Mouse (Mus musculus): ENCODE measurements around the gene Fibin.

Fibin gene

DNA sequence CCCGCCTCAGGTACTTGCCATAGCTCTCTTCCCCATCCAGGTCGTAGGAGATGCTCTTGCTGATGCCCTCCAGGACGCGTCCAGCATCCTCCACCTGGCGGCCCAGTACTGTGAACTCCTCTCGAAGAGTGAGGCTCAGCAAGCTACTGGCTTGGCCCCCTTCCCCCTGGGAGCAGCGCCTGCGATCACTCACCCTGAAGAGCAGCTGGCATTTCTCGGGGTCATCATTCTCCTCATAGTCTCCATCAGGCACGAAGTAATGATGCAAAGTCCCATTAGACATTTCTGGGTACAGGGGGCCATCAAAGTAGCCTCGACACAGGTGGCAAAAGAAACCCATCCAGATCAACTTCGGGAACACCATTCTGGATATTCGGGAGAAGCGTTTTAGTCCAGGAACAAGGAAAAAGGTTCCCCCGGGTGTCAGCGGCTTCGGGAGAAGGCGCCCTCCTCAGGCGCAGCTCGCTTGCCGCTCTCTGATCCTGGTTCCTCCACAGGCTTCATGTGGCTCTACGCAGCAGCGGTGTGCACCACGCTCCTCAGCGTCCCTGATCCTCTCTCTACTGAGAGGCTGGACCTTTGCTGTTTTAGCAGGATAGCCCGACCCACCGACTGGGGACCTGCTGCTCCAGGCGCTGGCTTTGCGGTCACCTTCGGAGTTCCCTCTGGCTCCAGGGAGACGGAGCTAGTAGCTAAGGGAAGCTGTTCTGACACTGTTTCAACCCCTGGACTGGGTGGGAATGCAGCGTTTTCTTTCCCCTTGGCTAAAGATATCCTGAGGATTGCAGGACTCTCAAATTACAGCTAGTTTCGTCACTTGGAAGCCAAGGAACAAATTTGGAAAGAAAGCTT, at the start of gene Fibin:
Fibin (minus strand) TSS at position 752 of the 852 bp plus-strand sequence.
- DNase-seq: no peak

DNA sequence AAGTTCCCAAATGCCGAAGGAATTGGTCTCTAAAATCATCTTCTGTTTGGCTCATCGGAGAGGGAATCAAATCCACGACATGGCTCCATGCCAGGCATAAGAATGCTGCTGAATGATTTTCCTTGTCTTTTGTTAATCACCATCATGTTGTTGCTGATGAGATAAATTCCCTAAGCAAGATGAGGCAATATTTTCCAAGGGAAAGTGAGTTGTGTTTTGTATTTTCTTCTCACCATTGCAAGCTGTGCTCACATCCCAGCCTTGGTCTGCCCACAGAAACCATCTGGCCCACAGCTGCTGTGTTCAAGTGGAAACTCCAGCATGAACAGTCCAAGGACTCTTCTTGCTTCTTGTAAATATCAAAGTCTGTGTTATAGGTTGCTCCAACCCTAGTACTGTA, 48.4 kb upstream of the Fibin start:
- no peak for DNase-seq

DNA sequence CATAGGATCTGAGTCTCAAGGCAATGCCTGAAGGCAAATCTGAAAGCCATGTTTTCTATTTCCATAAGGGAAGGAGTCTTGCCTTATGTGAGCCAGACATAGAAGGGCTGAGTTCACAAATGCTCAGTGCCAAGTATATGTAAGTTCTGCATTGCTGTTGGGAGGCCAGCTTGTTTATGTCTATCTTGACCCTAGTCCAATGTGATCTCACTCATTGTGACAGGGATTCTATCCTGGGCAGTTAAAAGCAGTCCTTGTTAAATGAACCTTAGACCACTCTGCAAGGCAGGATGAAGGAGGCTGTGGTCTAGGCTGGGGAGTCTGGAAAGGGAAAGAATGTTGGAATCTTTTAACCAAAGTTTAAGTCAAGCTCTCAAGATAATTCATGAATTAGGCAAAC, 45.8 kb upstream of the Fibin start:
- no peak for DNase-seq

DNA sequence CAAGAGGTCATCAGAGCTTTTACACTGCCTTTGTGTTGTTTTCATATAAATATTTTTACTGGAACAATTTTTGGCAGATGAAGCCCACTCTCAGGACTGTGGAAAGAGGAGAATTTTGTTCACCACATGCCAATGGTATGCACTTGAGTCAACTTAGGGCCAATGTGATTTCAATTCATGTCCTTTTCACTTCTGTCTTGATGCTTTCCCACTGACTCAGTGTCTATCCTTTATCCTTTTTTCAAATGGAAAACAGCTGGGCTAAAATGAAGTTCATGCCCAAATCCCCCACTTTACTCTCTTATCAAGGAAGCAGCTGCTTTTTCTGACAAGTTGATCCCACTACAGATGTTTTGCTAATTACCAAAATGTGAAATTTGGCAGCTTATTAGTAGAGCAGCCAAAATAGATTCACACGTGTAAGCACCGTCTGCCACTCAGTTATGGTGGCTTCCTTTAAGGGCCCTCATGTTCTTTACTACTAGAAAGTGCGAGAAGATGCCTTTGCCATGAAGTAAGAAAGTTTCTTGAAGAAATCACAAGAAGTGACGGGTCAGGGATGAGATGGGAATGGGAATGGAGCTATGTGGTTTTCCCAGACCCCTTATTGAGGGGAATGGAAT, 29.8 kb upstream of the Fibin start:
- DNase-seq: no peak

DNA sequence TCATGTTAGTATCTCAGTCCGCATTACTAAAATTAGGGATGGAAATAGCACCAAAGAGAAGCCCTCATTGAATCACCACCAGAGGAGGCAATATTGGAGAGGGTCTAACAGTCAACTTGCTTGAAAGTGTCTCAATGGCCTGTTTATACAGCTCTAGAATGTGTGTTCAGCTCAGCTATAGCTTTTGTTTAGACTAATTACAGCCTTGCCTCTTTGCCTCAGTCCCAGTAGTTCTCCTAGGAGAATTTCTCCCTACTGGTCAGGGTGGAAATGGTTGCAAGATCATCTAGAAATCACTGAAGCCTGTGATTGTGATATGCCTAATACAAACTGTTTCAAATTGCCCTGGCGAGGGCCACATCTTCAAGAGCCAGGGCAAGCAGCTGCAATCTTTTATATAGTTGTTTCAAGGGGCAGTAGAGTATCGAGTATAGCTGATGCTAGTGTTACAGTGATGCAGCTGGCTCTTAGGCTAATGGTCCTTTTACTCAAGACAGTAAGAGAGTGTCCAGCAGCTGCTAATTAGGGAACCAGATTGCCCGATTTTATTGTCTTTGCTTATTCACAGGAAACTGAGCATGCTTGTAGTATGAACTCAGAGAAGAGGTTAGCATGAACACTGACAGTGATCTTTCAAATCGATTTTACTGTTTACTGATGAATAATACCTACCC, 27.9 kb upstream of the Fibin start:
- DNase-seq: no peak

DNA sequence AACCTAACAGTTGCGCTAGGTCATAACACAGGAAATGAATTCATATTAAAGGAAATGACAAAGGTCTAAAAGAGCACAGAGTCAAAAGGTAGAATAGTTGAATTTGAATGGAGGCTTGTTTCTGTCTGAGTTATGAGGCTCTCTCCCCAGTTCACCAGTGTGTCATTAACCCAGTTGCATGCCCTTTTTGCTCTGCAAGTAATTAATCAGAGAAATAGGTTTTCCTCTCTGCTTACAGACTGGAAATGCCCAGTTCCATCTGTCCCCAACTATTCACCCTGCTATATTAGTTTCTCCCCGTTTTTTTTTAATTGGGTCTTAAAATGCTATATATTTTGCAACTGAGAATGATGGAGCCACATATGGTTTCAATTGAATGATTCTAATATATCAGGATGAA, 16.8 kb upstream of the Fibin start:
- no peak for DNase-seq

DNA sequence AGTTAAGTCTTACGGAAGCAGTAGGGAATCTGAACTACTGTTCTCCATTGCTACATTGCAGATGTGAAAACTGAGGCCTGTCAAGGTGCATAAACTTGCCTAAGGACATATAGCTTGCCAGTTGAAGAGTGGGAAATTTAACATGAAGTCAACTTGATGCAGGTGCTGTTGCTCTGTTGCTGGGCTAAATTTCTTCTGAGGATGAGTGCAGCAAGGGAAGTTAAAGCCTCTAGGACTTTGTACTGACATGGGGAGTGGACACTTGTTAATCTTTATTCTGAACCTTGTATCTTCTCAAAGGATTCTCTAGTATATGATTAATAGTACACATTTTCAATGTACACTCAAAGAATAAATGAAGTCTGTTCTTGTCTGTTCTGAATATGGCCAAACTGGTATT, 13.7 kb upstream of the Fibin start:
- DNase-seq: no peak

DNA sequence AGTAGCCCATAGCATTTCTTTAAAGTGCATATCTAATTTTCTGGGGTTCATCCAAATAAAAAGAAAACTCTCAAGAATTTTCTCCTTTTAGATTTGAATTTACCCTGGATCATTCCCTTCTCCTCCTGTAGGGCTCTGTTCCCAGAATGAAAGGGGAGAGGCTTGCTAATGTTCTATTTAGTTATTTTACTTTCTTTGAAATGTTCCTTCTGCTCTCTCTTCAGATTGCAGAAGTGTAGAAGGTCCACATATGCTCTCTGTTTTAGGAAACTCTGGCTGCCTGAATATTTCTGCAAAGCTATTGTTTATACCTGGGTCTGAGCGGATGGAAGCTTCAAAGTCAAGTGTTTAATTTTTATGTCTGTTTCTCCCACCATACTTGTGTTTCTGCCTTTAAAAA, 12.5 kb upstream of the Fibin start:
- DNase-seq: no peak

DNA sequence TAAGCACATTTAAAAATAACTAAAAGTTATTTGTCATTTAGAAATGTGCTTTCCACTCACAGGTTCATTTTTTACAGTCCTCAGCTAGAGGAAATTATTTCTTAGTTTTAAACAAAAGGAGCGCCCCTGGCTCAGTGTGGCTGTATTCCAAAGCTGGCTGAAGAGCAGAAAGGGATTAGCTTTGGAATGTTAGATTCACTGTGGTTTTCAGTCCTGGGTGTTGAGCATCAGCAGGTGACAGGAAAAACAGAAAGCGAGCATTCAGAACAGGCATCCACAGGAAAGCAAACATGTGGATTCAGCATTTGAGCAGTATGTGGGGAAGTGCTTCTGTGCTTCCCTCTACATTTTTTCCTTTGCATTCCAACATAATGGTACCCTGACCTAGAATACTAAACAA, 10.2 kb upstream of the Fibin start:
- no peak for DNase-seq

DNA sequence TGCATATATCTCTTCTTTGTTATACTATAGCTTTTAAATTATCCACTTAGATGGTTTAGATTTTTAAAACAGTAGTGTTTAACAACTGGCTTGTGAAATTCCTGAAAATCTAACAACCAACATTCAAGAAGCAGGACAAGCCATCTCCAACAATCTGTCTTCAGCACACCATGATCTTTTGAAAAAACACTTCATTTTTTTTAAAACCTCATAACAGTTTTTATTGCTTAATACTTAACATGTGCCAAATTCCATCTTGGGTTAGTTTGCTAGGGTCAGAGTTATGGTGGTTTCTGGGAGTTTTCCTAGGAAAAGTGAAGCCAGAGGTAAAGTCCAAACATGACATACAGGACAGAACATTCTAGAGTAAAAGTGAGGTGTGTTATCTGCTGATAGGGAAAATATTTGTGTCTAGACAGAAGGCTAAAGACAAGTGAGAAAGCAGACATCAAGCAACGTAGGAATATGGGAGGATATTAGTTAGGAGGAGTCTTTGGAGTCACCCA, 4.5 kb upstream of the Fibin start:
- no peak for DNase-seq

DNA sequence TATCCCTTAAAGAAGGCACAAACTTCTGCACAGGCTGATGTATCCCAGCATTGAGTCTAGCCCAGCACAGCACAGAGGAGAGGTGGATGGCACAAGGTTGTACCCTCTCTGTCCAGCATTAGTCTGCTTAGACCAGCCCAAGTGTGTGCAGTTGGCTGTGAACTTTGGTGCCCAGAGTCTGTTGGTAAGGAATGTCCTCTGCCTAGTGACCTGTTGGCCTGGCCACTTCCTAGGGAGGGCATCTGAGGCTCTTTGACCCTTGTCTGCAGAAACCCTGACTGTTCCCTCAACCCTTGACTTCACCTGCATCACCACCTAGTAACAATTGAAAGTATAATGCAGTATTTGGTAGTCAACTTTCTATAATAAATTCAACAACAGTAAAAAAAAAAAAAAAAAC, 2.4 kb upstream of the Fibin start:
- DNase-seq: no peak

DNA sequence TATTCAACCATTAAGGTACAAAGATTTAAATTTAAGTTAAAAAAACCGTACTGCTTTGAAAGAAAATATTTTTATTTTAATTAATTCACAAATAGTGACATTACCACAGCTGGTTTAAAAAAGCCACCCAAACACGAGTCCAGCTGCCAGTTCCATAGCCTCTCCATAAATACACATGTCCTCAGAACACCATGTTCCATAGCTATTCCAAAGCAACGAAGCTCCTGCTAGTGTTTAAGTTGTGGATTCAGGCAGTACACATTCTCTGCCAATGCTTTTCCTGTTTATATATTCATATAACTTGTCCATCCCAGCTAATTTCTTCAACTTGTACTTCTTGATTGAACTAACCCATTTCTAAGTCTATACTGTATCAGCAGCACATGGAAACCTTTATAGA, 872 bp upstream of the Fibin start:
- DNase-seq: no peak

DNA sequence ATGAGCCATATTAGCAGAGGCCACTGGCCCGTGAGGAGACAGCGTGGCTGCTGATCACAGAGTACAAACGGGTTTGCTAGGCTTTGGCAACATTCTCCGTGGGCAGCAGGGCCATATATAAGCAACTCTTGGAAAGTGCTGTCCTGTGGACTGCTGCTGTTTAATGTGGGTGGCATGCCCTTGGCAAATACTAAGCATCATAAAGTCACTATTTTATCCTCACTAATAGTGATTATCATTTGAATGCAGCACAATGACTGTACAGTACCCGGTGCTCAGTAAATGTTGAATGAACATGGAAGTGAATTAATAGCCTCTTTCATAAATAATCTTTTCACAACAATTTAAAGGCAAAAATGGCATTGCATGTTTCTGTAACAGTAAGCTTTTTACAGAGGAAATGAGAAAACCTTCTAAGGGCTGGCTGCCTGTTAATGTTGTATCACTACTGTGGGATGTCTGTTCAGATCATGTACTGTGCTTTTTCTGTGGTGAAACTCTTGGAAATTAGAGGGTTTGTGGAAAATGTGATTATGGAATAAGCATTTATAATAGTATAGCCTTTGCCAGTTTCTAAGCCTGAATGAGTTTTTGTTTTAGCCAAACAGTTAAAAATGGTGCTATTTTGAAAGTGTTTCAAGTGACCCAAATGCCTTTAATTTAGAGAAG, 9.5 kb downstream of the Fibin start:
- no peak for DNase-seq

DNA sequence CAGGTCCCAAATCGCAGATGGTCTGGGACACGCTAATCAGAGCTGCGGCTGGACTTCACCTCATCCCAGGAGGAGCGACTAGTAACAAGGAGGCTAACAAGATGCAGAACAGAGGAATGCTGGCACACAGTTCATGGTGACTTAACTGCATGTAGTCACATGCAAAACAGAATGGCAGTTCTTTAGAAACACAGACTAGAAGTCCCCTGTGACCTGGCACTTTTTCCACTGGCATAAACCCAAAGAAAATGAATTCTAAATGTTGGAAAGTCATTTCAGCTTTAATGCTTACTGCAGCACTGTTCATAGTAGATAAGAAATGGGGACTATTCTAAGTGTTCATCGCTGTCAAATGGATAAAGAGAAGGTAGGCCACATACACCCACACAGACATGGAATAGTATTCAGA, 11.1 kb downstream of the Fibin start:
- no peak for DNase-seq

DNA sequence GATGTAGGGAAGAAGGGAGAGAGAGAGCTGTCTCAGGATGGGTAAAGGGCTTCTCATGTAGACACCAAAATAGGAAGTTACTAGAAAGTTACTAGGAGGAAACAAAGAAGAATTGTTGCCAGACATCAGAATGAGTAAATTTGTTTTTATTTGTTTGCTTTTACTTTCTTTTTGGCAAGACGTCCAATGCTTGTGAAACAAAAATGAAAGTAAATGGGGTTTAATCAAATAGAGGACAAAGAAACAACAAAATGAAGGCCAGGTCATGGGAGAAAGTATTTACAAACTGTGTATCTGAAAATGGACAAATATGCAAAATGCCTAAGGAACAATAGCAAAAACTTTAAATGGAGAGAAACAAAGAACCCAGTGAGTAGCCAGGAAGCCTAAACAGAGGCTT, 11.6 kb downstream of the Fibin start:
- DNase-seq: no peak

DNA sequence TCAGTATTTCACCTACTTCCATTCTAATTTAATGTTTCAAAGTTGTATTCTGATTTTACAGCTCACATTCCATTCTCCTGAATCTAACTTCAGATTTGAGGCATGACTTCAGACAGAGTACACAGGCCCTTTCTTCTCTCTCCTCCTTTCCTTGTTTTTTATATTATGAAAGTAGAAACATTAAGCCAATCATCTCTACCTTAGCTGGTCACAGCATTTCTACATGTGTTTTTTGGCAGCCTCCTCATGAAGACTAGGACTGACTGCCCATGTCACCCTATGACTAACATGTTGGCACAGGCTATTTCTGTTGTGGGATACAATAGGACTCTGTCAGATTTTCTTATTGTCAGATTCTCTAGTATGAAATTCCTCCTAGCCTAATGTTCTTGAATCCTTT, 34.0 kb downstream of the Fibin start:
- no peak for DNase-seq

DNA sequence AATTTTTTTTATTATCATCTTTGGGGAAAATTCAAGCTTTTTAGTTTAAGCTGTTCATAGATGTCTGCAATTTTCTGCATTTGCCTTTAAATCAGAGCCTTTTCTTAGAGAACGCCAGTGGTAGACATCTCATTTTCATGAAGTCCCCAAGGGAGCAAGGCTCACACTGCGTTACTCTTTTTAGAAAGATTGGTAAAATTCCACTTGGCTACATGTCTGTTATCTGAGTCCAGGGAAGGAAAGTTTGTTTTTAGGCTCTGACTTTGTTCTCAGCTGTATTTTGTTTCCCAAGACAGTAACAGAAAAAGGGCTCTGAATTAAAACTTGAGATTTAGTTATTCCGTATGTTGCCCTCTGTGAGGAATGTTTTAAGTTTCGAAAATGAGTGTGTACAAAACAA, 43.0 kb downstream of the Fibin start:
- no peak for DNase-seq

DNA sequence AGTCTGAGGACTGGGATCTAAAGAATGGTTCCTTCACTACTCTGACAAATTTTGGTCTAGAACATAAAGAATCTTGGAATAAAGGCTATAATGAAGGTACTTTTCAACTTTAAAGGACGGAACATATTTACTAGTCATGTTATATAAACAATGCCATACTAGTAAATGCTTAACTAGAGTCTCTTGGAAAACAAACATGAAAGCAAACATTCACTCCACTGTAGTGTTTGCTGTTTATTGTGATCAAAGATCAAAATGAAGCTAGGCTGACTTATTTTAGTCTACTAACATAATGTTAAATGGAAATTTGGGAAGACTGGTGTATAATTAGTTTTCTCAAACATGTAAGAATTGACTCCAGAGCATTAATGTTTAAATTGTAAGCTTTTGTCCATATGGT, 43.7 kb downstream of the Fibin start:
- no peak for DNase-seq

DNA sequence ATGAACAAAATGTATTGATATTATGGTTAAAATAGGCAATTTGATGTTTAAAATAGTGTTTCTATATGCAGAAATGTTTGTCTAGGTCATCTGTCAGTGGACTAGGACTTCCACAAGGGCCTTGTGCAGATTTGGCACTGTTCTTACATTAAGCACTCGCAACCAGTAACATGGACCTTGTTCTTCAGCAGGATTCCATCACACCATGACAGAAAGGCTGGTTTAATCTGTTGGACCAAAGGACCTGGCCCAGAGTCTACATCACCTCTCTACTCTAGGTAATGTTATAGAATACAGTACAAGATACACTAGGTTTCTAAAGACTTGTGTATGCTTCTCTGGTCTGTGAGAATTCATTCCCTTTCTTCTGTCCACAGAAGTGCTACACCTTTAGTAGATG, 44.3 kb downstream of the Fibin start:
- DNase-seq: no peak

DNA sequence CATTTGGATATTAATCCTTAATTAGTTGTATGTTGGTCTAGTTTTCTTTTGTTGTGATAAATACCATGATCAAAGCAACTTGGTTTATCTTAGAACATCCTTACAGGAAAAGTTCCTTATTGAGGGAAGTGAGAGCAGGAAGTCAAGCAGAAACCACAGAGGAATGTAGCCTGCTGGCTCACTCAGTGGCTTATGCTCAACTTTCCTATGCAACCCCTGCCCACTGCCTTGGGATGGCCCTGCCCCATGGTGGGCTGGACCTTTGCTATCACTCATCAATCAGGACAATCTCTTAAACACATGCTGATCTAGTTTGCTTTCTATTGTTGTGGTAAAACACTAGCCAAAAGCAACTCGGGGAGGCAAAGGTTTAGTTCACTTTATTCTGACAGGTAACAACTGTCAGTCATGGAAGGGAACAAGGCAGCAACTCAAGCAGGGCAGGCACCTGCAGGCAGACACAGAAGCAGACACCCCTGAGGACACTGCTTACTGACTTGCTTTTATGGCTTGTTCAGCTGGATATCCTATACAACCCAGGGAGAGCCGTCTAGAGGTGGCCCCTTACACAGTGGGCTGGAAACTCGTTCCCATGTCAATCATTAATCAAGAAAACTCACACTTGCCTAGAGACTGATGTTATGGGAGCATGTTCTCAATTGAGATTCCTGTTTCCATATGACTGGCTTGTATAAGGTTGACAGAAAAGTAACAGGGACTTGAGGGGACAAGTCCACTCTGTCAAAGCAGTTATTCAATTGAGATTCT, 46.7 kb downstream of the Fibin start:
- no peak for DNase-seq

DNA sequence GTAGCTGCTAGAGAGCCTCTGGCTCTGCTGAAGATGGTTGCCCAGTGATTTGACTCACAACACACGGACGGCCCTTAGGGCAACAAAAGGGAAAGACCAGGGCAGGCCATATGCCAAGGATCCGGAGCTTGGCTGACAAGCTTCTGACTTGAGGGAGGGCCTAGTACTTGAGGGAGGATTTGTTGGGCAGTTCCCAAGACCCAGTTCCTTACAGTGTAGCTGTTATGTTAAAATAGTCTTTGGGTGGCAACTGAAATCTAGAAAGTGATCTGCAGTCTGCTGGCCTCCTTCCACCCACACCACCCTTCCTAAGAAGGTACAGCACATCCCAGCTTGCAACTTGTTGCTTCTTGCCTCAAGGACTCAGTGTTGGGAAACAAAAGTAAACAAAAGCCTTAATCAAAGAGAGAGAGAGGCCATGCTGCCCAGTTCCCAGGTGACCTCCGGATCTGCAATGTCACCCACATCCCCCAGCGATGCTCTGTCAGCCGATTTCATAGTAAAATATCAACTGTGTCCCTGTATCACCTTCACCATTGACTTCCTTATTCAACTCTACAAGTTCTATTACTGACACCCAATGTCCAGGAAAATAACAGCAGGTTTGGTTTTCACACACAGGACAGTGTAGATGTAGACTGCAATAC, 48.4 kb downstream of the Fibin start, which contains the start of gene Bbox1:
Bbox1 (minus strand) TSS at position 52 of the 647 bp plus-strand sequence.
- DNase-seq: no peak

DNA sequence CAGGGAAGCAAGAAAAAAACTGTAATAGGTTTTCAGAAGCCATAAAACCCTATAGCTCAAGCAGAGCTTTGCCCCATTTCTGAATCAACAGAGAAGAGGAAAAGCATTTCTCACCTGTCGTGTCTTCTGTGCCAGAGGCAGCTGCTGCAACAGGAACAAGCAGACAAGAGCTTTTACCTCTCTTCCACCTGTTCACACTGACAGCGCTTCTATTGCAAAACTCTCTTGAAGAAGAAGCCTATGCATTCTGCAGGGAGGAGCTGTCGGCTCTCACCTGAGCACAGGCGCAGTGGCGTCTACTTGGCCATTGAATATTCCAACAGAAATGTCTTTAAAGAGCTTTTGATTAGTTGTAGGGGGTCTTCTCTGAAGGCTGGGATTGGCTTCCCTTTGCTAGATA, 48.9 kb downstream of the Fibin start:
- no peak for DNase-seq
